Mouse (Mus musculus) adipocyte (in vitro differentiated cells): ENCODE data around the gene Fgf18.

Source experiments
- DNase-seq: peaks from one replicate; pipeline ENCODE4 v3.0.0-alpha.2; 2016; ENCODE audit warnings: low spot score

Fgf18 gene

DNA sequence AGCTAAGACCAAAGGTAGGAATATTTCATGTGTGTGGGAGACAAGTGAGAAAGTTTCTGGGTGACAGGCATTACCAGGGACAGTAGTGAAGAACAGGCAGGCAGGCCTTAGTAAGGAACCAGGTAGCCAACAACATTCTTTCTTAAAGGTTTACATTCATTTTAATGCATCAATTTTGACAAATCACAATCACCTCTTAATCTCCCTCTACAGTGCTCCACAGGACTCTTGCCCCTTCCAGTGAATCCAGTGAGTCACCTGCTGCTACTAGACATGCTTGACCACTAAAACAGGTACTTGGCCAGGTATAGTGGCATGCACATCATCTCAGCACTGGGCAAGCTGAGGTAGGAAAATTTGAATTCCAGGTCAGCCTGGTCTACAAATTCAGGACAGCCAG is 3.2 kb upstream of the Fgf18 start:
- no peak for DNase-seq

DNA sequence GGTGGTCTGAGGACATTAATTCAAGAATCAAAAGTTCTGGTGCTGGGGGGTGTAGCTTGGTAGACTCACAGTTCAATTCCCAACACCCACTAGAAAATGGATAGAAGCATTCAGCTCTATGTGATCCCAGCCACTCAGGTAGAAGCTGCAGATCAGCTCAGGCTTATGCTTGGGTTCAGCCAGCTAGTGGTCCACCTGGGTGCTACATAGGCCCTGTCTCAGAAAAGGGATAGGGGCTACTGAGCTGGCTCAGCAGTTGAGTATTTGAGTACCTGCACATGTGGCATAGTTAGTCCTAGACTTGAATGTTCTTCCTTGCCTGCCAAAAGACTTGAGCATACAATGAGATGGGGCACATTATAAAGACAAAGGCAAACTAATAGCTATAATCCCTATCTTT is 2.3 kb upstream of the Fgf18 start:
- no peak for DNase-seq

DNA sequence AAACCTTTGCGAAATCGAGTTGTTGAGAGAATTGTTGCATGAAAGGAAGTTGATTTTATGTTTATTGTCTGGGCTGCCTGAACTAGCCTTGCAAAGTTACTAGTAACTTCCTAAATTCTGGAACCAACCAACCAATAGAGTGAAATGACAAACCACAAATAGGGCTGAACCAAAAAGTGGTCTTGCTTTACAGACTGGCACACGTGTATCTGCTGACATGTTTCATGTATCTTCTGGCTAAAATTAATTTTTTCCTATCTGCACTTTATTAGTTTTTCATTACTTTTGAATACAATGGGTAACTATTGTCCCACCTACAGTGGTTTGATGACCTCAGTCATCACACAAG is 1.9 kb upstream of the Fgf18 start:
- no peak for DNase-seq

DNA sequence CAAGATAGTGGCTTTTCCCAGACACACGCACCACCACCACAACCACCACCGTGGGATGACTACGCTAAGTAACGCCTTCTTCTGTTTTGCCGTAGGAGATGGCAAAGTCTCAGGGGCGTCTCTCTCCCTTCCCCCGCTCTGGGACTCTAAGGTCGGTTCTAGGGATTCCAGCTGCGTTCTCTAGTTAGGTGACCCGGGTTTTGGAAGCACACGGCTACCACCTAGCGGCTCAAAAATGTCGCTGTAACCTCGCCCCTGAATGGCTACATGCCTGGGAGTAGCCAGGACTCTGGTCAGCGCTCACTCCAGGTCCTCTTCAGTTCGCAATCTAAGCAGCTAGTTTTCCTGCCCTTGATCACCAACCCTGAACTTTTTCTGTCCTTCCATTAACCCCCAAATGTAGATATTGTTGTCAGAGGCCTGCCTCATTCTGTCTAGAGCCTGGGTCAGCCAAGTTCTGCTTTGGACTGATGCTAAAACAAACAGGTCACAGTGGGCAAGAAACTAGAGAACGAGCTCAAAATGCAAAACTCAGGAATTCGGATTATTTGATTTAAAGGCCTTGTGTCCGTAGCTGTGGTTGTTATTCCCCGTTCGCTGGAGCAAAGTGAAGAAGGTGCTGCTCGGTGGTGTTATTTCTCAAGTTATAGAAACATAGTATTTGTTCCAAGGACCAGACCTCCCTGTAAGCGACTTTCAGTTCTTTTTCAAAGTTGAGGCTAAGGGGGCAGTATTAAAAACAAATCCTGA is 1.3 kb upstream of the Fgf18 start:
- peak; percentile 86 for DNase-seq

DNA sequence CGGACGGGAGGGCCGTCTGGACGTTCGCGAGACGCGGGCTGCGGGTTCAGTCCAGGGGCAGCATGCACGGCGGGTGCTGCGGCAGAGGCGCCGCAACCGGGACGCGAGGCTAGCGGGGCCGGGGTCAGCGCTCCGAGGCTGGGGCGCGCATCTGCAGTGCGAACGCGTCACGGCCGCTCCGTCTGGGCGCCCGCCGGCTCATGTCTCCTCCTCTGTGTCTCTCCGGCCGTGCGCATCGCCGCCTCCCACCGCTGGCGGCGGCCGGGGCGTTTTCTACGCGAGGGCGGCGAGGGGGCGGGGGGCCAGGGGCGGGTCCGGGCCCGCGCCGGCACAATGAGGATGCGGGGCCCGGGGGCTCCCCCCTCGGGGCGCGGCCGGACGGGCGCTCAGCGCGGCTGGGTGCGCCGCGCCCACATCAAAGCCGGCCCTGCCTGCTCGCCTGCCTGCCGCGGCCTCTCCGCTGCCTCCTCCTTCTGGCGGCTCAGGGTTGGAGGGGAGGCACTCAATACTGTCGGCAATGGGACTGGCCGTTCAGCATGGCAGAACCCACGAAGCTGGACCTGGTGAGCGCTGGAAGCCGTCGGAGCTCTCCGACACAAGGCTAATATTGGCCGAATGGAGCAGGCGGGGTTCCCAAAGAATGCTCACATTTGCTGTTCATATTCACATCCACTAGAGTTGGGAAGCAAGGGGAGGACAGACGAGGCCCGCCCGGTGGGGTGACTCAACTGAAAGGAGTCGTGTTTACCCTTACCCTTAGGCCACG is 555 bp upstream of the Fgf18 start:
- DNase-seq, result no peak

DNA sequence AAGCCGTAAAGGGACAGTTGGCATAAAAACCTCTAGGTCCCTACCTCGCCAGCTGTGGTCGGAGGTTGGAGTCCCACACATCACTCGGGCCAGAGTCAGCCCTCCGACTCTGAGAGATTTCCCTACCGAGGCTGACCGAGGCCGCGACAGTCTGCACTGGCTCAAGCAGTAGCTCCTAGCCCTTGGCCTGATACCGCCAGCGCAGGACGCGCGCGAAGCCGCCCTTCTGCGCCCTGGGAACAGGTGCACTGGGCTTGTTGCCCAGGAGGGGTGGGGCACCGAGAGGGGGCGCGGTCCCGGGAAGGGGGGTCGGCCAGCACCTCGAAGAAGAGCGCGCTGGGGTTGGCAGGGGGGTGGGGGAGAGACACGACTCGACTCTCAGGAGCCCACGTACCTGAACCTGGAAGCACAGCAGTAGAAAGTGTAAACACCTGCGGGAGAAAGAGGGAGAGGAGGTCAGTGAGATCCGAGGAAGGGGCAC is 509 bp downstream of the Fgf18 start:
- DNase-seq, result no peak

DNA sequence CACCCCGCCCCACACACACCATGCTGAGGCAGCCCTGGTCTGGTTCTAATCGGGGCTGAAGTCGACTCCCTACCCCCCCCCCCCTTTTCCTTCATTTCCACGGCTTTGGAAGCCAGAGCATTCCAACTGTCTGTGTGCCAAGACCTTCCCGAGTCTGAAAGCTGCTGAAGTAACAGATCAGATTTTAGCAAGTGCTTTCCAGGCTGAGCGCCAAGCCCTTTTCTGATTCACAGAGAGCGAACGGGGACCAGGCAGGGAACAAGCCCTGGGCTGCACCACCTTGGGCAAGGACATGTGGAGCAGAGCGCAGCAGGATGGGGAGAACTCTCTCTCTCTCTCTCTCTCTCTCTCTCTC is 1.1 kb downstream of the Fgf18 start:
- peak; percentile 95 for DNase-seq

DNA sequence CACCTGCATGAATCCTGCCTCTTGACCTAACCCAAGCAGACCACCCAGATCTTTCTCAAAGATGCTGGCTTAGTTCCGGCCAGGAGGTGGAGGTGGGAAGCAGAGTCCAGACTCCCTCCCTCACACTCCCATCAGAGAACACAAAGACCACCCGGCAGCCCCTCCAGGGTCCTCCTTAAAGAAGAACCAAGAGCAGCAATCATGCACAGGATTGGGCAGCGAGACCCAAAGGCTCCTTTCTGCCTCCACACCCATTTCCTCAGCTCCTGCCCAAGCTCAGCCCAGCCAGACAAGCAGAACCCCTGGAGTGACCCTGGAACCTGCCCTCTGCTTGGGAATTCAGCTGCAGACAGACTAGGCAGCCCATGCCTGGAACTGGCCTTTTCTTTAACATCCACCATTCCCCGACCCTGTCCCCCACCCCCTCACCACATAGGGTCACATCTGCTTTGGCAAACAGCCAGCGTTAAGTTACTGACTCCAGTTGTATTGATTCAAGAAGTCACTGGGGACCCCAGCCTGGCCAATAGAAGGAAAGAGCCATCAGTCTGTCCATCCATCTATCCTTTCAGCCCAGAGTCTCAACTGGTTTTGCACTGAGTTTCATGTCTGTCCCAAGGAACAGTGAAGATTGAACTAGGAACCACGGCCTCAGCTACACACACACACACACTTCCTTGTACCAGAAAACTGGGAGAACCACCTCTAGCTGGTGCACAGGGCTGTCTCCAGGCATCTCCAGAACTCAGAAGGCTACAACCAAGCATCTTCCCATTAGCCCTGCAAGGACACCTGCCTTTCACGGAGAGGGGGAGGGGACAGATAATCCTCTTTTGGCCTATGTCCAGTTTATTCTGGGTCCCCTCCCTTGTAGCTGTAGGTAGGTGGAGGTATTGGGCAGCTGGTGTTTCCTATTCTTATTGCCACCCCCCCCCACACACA is 1.7 kb downstream of the Fgf18 start:
- no peak for DNase-seq

DNA sequence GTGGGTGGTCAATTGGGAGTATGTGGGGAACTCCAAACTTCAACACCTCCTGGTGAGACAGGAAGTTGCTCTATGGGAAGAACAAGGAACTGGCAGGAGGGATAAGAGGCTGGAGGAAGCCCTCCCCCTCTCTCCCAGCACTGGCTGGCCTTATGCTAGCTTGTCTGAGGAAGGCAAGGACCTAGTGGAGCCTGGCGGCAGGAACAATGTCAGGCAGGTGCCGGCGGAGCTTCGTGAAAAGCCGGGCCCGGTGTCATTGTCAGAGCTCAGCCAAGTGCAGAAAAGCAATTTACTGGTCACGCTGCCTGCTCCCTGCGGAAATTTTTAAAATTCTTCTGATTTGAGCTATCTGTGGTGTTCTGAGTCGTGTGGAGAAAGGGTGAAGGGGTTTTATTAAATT is 3.3 kb downstream of the Fgf18 start:
- DNase-seq, result no peak

DNA sequence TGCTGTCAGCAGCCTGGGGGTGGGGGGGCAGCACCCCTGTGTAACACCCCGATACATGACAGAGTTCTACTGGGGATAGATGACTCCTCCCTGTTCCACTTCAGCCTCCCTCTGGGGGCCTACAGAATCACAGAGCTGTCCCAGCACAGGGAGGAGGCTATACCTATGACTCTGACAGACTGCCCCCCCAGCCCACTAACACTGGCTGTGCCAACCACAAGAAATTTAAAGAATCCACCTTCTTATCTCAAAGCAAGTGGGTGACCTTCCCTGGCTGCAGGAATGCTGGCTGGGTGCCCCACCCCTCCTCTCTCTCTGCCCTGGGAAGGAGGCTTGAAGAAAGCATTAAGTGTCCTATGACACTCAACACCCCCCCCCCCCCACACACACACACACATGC is 4.4 kb downstream of the Fgf18 start:
- no peak for DNase-seq

DNA sequence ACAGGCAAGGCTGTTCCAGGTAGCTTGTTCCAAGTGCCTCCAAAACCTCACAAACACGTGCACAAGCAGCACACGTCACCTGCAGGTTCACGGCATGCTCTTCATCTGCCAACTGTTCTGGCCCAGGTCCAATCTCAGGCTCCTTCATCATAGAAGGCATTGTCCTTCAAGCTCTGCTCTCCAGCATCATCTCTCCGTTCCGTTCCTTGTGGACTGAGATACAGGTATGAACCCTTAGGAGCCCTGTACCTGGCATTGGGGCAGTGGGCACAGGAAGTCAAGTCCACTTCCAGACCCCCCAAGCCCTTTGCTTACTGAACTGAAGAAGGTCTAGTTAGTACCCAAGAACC is 7.1 kb downstream of the Fgf18 start:
- no peak for DNase-seq

DNA sequence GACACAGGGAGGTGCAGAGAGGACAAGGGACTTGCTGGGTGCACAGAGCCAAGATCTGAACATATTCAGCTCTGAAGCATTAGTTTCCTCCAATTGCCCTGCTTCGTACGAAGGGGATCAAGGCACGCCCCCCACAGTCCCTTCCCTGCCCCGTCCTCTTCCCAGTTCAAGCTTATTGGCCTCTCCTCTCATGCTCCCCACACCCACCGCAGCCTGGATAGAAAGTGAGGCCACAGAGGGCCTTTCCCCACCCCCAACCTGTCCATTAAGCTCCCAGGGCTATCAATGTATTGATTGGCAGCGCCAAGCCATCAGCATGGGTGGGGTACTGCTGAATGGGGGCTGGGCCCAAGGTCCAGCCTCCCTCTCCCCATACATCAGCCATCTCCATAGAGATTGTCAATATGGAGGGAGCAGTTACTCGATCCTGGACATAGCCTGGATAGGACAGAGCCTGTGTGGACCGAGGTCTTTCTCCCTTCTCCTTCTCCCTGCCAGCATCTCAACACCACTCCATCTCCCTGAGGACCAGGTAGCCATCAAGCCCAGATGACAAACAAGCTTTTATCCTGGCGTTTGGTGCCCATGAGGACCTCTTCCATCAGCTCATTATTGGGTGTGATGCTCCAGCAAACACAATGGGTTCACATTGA is 7.6 kb downstream of the Fgf18 start:
- no peak for DNase-seq

DNA sequence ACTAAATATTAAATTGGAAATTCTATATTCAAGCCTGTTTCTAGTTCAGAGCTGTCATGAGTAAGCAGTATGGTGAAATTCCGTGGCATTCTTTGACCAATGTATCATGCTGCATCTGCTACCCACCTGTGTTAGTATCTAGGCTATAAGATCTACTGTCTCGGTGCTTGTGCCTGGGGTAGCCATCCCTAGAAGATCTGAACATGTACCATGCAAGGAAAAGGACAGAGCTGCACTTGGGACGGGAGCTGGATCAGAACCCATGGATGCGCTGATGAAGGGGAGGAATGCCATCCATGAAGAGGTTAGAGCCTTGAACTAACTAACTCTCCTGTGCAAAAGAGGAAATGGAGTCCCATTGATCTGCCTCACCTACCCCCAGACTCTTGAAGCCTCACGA is 8.5 kb downstream of the Fgf18 start:
- no peak for DNase-seq

DNA sequence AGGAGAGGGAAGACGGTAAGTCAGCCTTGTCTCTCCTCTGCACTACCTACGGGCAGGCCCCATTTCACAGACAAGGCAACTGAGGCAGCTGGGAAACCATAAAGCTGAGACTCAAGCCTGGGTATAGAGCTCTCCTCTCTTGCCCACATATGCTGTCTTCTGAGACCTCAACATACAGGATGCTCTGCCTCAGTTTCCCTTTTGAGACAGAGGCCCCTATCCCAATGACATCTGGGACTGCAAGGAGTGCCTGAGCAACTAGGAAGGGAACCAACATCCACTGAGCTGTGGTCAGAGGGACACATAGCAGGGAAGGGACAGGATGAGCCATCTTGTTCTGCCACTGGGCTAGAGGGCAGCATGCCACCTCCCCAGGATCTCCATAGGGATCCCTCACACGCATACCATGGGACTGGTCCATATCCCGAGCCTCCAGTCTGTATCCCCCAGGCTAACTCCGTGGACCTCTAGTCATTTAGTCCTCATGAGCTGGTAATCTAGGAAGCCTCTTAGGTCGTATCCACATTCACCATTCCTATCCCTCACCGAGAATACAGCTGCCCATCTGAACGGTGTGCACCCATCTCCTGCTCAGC is 12.7 kb downstream of the Fgf18 start:
- DNase-seq, result no peak

DNA sequence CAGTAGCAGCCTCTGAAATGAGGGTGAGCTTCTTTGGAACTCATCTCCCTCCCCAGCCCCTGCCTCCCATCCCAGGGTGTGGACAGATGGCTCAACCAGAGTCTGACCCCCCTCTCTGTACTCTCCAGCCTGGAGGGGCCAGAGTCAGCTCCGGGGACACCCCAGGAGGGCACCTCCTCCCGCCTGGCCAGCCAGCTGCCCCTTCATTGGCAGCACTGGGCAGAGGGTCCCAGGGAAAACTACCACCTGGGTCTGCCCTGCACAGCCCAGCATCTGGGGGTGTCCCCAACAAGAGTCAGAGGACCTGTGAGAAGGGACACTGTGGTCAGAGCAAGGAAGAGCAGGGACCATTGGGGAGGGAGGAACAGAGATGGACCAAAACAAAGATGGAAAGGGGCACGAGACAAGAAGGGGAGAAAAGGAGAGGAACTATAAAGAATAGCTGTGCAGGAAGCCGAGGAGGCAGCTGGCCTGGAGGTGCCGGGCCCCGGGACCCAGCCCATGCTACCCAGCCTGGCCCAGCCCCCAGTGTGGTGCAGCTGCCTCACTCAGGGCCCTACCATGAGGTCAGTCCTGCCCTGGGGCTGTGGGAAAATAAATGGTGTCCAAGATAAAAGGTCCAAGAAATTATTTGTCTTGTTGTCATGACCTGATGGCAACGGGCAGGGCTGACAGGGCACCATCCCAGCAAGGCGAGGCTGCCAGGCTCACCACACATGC is 14.4 kb downstream of the Fgf18 start:
- no peak for DNase-seq

DNA sequence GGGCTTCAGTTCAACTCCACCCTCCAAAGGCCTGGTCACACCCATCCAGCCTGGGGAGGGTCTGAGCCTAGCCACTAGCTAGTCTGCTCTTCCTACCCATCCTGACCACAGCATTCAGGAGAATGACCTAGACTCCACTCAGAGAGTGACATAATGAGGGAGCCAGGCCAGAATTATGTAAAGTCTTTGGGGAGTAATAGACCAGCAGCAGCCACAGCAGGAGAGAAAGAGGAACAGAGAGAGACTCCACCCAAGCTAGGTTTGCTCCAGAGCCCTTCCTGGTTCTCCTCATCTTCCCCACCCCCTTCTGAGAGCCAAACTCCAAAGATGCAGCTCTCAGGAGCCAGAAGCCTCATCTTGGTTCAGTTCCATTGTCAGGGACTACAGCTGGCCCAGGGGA is 20.1 kb downstream of the Fgf18 start:
- no peak for DNase-seq

DNA sequence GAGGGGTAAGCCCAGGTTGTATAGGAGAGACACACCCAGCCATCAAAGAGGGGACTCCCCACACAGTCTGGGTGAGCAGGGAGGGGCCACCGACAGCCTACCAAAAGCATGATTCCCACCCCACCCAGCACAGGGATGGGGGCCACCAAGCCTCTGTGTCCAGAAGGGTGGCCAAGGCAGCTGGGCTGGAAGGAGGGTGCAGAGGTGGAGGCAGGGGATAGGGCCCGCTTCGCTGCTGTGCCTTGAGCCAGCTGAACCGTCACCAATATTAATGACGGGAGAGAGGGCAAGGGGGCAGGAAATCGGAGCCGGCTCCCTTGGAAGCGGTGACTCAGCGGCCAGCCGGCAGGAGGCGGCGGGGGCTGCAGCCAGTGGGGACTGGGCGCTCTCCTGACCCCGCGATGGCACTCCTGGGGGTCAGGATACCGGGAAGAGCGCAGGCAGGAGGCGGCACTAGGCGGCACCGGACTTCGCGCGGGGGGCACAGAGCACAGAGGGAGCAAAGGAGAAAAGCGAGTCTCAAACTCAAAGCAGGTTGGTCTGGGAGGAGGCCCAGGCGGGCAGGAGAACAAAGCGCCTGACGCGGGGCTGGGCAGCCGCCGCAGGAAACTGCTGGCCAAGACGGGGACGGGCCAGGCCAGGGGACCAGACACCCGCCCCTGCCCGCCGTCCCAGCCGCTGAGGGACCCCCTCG is 24.5 kb downstream of the Fgf18 start:
- no peak for DNase-seq

DNA sequence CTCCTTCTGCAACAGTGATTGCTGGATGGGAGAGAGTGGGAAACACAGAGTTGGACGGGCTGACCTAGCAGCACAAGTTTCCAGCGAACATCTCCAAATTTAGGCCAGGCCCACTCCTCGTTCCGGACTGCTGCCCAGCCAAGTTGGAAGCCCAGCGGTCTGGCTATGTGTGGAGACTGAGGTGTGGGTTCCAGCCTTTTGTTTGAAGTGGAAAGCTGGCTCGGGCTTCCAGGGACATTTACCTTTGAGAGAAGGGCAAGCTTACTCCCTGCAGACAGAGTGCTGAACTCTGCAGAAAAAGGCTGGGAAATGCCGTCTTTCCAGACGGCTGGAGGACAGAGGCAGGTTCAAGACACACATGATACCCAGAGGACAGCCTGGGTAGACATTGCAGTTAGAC is 27.6 kb downstream of the Fgf18 start:
- DNase-seq, result no peak

DNA sequence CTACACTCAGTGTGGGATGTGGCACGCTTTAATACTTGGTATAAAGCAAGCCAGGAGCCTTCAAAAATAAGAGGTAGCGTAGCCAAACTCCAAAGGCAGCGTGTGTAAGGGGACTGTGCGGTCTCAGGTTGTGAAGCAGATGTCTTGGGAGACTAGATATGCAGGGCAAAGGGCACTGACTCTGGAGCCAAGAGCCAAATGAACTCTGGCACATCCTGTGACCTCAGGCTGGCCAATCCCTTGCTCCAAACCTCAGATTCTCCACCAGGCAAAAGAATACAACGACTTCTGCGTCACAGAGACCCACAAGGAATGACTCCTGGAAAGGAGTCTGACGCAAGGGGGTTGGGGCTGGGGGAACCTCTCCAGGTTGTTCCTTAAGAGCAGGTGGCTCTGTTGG is 28.1 kb downstream of the Fgf18 start:
- peak; percentile 12 for DNase-seq

DNA sequence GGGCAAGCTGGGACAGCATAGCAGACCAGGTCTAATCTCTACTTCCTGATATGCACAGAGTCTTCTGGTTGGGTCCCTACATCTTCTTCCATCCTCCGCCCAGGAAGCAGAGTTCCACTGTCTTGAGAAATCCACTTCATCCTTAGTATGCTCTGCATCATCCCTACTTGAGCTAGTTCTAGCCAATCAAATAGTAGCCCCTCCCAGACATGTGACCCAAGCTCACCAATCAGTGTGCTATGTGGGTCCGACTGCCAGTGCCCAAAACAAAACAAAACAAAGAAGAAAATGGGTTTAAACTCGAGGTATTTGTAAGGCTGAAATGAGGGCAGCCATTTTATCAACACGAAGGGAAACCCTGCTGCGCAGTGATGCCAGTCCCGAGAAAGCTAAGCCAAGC is 28.7 kb downstream of the Fgf18 start:
- DNase-seq, result no peak

DNA sequence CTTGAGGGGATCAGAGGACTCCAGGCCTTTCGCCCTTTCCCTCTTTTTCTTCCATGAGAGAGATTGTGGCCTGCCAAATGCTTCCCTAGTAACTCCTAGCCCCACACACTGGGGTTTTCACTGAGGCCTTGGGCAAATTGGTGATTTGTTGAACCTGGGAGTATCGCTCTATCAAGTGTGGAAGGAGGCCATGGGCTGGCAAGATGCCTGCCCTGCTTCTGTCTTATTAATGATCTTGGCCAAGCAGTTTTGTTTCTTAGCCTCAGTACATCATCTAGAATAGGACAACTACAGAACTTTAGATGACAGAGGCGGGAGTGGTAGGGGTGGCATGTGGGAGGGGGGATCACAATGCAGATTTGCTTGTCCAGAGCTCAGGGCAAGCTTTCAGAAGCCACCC is 31.4 kb downstream of the Fgf18 start:
- DNase-seq, result no peak
